Mouse (Mus musculus): ENCODE results near the gene Hba-a2. TPM values are rescaled to one million over a fixed set of nuclear protein-coding genes. Genes with fewer than 3 reads are reported as not detected.
"Not testable (repeated sequence)": the region's sequence is repeated elsewhere in the genome, so short reads cannot be mapped to it uniquely, and the experiment has no call there.

The Hba-a2 gene
- polyA plus RNA-seq, 2 experiments = 169,597 to 214,511 TPM

GRCm38 (mm10) chr11:32299865-32300264, 3.6 kb downstream of the Hba-a2 start, which contains the start of gene Hbq1a:
Gene Hbq1a, plus strand, starts transcription at chr11:32300069.
- 5% methylated on average over 16 of the region's 16 CpGs for WGBS (ENCODE audit: insufficient replicate concordance)
- H3K9ac ChIP-seq (replicated peaks) = peak within 1 kb of the TSS; percentile 66
- not testable (repeated sequence) for H3K27me3 ChIP-seq (ENCODE audit: control insufficient read depth, insufficient read depth, low read length); ATAC-seq (ENCODE audit: insufficient read depth); H3K9me3 ChIP-seq (ENCODE audit: control insufficient read depth, low read length)
- H3K36me3 ChIP-seq (replicated peaks; ENCODE audit: control insufficient read depth, insufficient read depth, low read depth) = peaks cover 19% of the 10 kb centered on the region
- peak in 1 of 3 experiments; percentile 53 for DNase-seq (ENCODE audit: low read depth in 3 of 3, low spot score in 3 of 3)
- TF ChIP-seq CTCF (IDR thresholded peaks at IDR 0.05; ENCODE audit: low read depth) = peak; percentile 95
- TF ChIP-seq EP300 (IDR thresholded peaks at IDR 0.05; ENCODE audit: low read depth) = 0 out of 2 replicates have a peak, but pooled peaks have one; percentile 10
- peak within 1 kb of the TSS; percentile 87 for H3K27ac ChIP-seq
- H3K4me2 ChIP-seq (ENCODE audit: low read depth) = peak within 1 kb of the TSS; percentile 61
- H3K4me1 ChIP-seq (replicated peaks; ENCODE audit: control insufficient read depth in 2 of 2, insufficient read depth in 2 of 2, low read length in 1 of 2) = peaks cover 4 to 15% of the 10 kb centered on the region in 2 experiments
- H3K4me3 ChIP-seq (ENCODE audit: insufficient read depth in 1 of 2, low read depth in 2 of 2, low read length in 2 of 2) = peak within 1 kb of the TSS; percentile 51 to 69

- H3K4me3 ChIP-seq (ENCODE audit: insufficient read depth in 1 of 2, low read depth in 2 of 2, low read length in 2 of 2) = peak overlapping the region; percentile 51 to 69
- H3K9me3 ChIP-seq (ENCODE audit: control insufficient read depth, low read length) = no peaks in the 10 kb centered on the region
- DNase-seq (ENCODE audit: low read depth in 3 of 3, low spot score in 3 of 3) (no peak), ATAC-seq (ENCODE audit: insufficient read depth) (no peak)
- 48% methylated on average over 14 of the region's 17 CpGs for WGBS (ENCODE audit: insufficient replicate concordance)
- peaks cover 13% of the 10 kb centered on the region; the same call in 1 of the 2 replicates for H3K36me3 ChIP-seq (replicated peaks; ENCODE audit: control insufficient read depth, insufficient read depth, low read depth)
- H3K27ac ChIP-seq = peak overlapping the region; percentile 87
- peak overlapping the region; percentile 66 for H3K9ac ChIP-seq (replicated peaks)
- peak overlapping the region; percentile 61 for H3K4me2 ChIP-seq (ENCODE audit: low read depth)
- peaks cover 0 to 8% of the 10 kb centered on the region in 2 experiments for H3K4me1 ChIP-seq (replicated peaks; ENCODE audit: control insufficient read depth in 2 of 2, insufficient read depth in 2 of 2, low read length in 1 of 2)
- no peaks in the 10 kb centered on the region; the same call in 1 of the 2 replicates for H3K27me3 ChIP-seq (ENCODE audit: control insufficient read depth, insufficient read depth, low read length)
- TF ChIP-seq EP300 (IDR thresholded peaks at IDR 0.05; ENCODE audit: low read depth) (no peak), CTCF (IDR thresholded peaks at IDR 0.05; ENCODE audit: low read depth) (no peak)
These were observed 4.3 kb downstream of the Hba-a2 start for GRCm38 (mm10) chr11:32300279-32301267.

GRCm38 (mm10) chr11:32301506-32301905, 5.2 kb downstream of the Hba-a2 start:
- WGBS (ENCODE audit: insufficient replicate concordance) = 50% methylated on average over 1 of the region's 1 CpGs
- Histone ChIP-seq H3K27me3 (ENCODE audit: control insufficient read depth, insufficient read depth, low read length) (no peaks in the 10 kb centered on the region; the same call in 1 of the 2 replicates), H3K9ac (replicated peaks) (no peak overlapping the region), H3K4me3 (ENCODE audit: insufficient read depth in 1 of 2, low read depth in 2 of 2, low read length in 2 of 2) (peak overlapping the region in 1 of 2 experiments; percentile 51; a peak in 1 of 4 replicates), H3K36me3 (replicated peaks; ENCODE audit: control insufficient read depth, insufficient read depth, low read depth) (peaks cover 13% of the 10 kb centered on the region; the same call in 1 of the 2 replicates), H3K4me2 (ENCODE audit: low read depth) (peak overlapping the region; percentile 61), H3K9me3 (ENCODE audit: control insufficient read depth, low read length) (no peaks in the 10 kb centered on the region), H3K27ac (no peak overlapping the region), H3K4me1 (replicated peaks; ENCODE audit: control insufficient read depth in 2 of 2, insufficient read depth in 2 of 2, low read length in 1 of 2) (peaks cover under 1 to 11% of the 10 kb centered on the region in 2 experiments)
- no peak for ATAC-seq (ENCODE audit: insufficient read depth)
- no peak for DNase-seq (ENCODE audit: low read depth in 3 of 3, low spot score in 3 of 3)
- TF ChIP-seq CTCF (IDR thresholded peaks at IDR 0.05; ENCODE audit: low read depth) = no peak
- no peak for TF ChIP-seq EP300 (IDR thresholded peaks at IDR 0.05; ENCODE audit: low read depth)

- TF ChIP-seq CTCF (IDR thresholded peaks at IDR 0.05; ENCODE audit: low read depth) (no peak), EP300 (IDR thresholded peaks at IDR 0.05; ENCODE audit: low read depth) (no peak)
- Histone ChIP-seq H3K9ac (replicated peaks) (no peak overlapping the region), H3K4me1 (replicated peaks; ENCODE audit: control insufficient read depth in 2 of 2, insufficient read depth in 2 of 2, low read length in 1 of 2) (peaks cover 3 to 19% of the 10 kb centered on the region in 2 experiments), H3K4me3 (ENCODE audit: insufficient read depth in 1 of 2, low read depth in 2 of 2, low read length in 2 of 2) (no peak overlapping the region), H3K4me2 (ENCODE audit: low read depth) (no peak overlapping the region), H3K9me3 (ENCODE audit: control insufficient read depth, low read length) (no peaks in the 10 kb centered on the region), H3K27ac (no peak overlapping the region), H3K36me3 (replicated peaks; ENCODE audit: control insufficient read depth, insufficient read depth, low read depth) (peaks cover 13% of the 10 kb centered on the region; the same call in 1 of the 2 replicates), H3K27me3 (ENCODE audit: control insufficient read depth, insufficient read depth, low read length) (no peaks in the 10 kb centered on the region; the same call in 1 of the 2 replicates)
- no peak for ATAC-seq (ENCODE audit: insufficient read depth)
- 34% methylated on average over 2 of the region's 2 CpGs for WGBS (ENCODE audit: insufficient replicate concordance)
- no peak for DNase-seq (ENCODE audit: low read depth in 3 of 3, low spot score in 3 of 3)
These were observed 6.6 kb downstream of the Hba-a2 start for GRCm38 (mm10) chr11:32302824-32303419.
